Comparison of ENCODE assay signal across 13 mouse cellular contexts in the genomic region with DNA sequence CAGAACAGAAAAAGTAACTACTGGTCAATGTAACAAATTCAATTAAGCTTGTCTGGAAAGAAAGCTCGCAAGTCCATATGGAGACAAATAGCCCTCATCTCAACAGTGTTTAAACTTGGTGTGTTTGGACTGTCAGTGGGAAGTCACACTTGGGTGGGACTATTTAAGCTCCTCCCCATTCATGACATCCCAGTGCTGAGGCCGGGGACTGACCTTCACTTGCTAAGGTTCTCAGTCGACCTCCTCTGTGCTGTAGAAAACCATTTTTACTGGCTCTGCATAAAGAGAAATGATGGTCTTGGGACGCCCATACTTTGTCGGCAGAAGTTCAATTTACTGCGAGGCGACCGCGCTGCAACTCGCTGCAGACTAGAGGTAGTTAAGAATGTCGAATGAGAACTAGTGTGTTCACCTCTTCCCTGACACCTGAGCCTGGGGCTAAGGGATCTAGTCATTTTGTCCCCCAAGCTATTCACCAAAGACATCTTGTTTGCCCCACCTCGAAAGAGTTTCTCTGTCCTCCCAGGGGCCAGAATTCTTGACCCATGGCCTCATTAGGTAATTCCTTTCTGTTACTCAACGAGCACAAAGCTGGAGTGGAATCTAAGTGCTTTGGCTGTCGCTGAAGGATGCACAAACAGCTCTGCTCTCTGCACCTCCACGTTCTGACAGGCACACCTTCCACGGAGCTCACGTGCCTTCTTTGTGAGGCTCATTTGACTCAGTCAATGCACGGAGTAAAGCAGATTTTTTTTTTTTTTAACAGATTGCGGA. TPM values are rescaled to one million over a fixed set of nuclear protein-coding genes. Genes with fewer than 3 reads are reported as not detected.
DNase-seq lines count a peak whose midpoint lies in the region; ATAC-seq lines count a peak whose summit lies in the region.
"Had no signal": no experiment of that assay in that cellular context is flagged by ENCODE, and none has a peak within 500 bp of the region (broad histone marks: within the 10 kb centered on the region; RNA-seq: fewer than 3 reads in every experiment).

No protein-coding gene starts in this region.

- 0 out of 2 replicates have a peak, but pooled peaks cover 8% of the 10 kb centered on the region for H3K9me3 ChIP-seq in midbrain, embryonic 13.5 days
- H3K9me3 ChIP-seq in midbrain, embryonic 16.5 days (replicated peaks; ENCODE audit: control insufficient read depth, low read length, poor library complexity, severe bottlenecking), result no peaks in the 10 kb centered on the region
- H3K9me3 ChIP-seq in limb, embryonic 15.5 days, result no peaks in the 10 kb centered on the region

- H3K27me3 ChIP-seq in midbrain, embryonic 13.5 days, result no peaks in the 10 kb centered on the region
- H3K27me3 ChIP-seq in midbrain, embryonic 16.5 days (ENCODE audit: control insufficient read depth, insufficient read depth, low read depth, low read length), result no peaks in the 10 kb centered on the region
- H3K27me3 ChIP-seq in limb, embryonic 15.5 days, result no peaks in the 10 kb centered on the region

- 0 out of 2 replicates have a peak overlapping the region, but pooled peaks have one; percentile 24 for H3K9ac ChIP-seq in midbrain, embryonic 13.5 days (replicated peaks)
- H3K9ac ChIP-seq in midbrain, embryonic 16.5 days (ENCODE audit: low read depth, low read length), result no peak overlapping the region
- no peak overlapping the region for H3K9ac ChIP-seq in limb, embryonic 15.5 days

- no peak overlapping the region for H3K4me2 ChIP-seq in midbrain, embryonic 13.5 days (replicated peaks)
- H3K4me2 ChIP-seq in midbrain, embryonic 16.5 days (ENCODE audit: low read length), result no peak overlapping the region
- no peak overlapping the region for H3K4me2 ChIP-seq in limb, embryonic 15.5 days

- H3K4me3 ChIP-seq in midbrain, embryonic 13.5 days (replicated peaks), result no peak overlapping the region
- no peak overlapping the region for H3K4me3 ChIP-seq in midbrain, embryonic 16.5 days (ENCODE audit: low read depth, low read length)
- no peak overlapping the region for H3K4me3 ChIP-seq in limb, embryonic 15.5 days

- H3K4me1 ChIP-seq in midbrain, embryonic 13.5 days (replicated peaks), result peaks cover 21% of the 10 kb centered on the region
- H3K4me1 ChIP-seq in midbrain, embryonic 16.5 days (ENCODE audit: control insufficient read depth, insufficient read depth, low read length), result peaks cover 11% of the 10 kb centered on the region
- peaks cover 33% of the 10 kb centered on the region for H3K4me1 ChIP-seq in limb, embryonic 15.5 days

- ATAC-seq in midbrain, embryonic 13.5 days, result no peak
- ATAC-seq in midbrain, embryonic 16.5 days, result no peak
- ATAC-seq in limb, embryonic 15.5 days (ENCODE audit: insufficient number of reproducible peaks, low FRiP score, low TSS enrichment, low read depth), result no peak

- H3K27ac ChIP-seq in midbrain, embryonic 13.5 days, result no peak overlapping the region
- no peak overlapping the region for H3K27ac ChIP-seq in midbrain, embryonic 16.5 days (ENCODE audit: low read length)
- peak overlapping the region; percentile 92 for H3K27ac ChIP-seq in limb, embryonic 15.5 days

- H3K36me3 ChIP-seq in midbrain, embryonic 13.5 days, result no peaks in the 10 kb centered on the region
- no peaks in the 10 kb centered on the region for H3K36me3 ChIP-seq in midbrain, embryonic 16.5 days (ENCODE audit: control insufficient read depth, insufficient read depth, low read length)
- H3K36me3 ChIP-seq in limb, embryonic 15.5 days, result no peaks in the 10 kb centered on the region

- DNase-seq in adrenal gland, postnatal 14 days, result peak; percentile 28
- no peak for DNase-seq in adrenal gland, postnatal 25 days
- DNase-seq in retina, embryonic 14.5 days (ENCODE audit: low spot score), result no peak
- DNase-seq in spleen, postnatal 10 days (ENCODE audit: low spot score in 2 of 2), result no peak
- no peak for DNase-seq in left cerebral cortex, adult 11 months (ENCODE audit: low spot score)
- DNase-seq: cerebellum, adult 11-12 months had no signal

- 64% methylated on average over 19 of the region's 19 CpGs for WGBS in midbrain, embryonic 13.5 days
- 64% methylated on average over 19 of the region's 19 CpGs for WGBS in midbrain, embryonic 16.5 days
- 32% methylated on average over 19 of the region's 19 CpGs for WGBS in limb, embryonic 15.5 days

RNA-seq across cellular contexts. Expression of a gene that starts 3.0 kb away (rescaled TPM):
- total RNA-seq in adrenal gland, postnatal 14 days (2021), result not detected in 2 replicates
- total RNA-seq in adrenal gland, postnatal 25 days (2021), result not detected in 2 replicates
- 0.20 and 0.23 TPM in 2 replicates for polyA plus RNA-seq in midbrain, embryonic 13.5 days (2015; fragmentation: Nextera tagmentation; extraction: Ambion mirVana)
- 0.25 TPM in 2 replicates for polyA plus RNA-seq in midbrain, embryonic 16.5 days (2015; fragmentation: Nextera tagmentation; extraction: Ambion mirVana)
- polyA plus RNA-seq in limb, embryonic 15.5 days (2015; fragmentation: Nextera tagmentation; extraction: Ambion mirVana), result 2.5 and 3.2 TPM in 2 replicates
- total RNA-seq: left cerebral cortex, adult 8-10 months; megakaryocyte-erythroid progenitor cell, adult 5-6 weeks had no signal

RNA-seq across cellular contexts. Expression of a gene that starts 53.3 kb away (rescaled TPM):
- total RNA-seq in adrenal gland, postnatal 14 days (2021), result 26.4 and 46.0 TPM in 2 replicates
- 16.4 and 23.9 TPM in 2 replicates for total RNA-seq in adrenal gland, postnatal 25 days (2021)
- polyA plus RNA-seq in midbrain, embryonic 13.5 days (2015; fragmentation: Nextera tagmentation; extraction: Ambion mirVana), result 2.7 and 3.4 TPM in 2 replicates
- polyA plus RNA-seq in midbrain, embryonic 16.5 days (2015; fragmentation: Nextera tagmentation; extraction: Ambion mirVana), result 4.6 and 5.5 TPM in 2 replicates
- polyA plus RNA-seq in limb, embryonic 15.5 days (2015; fragmentation: Nextera tagmentation; extraction: Ambion mirVana), result 10.9 and 14.7 TPM in 2 replicates

RNA-seq across cellular contexts. Expression of a gene that starts 53.3 kb away (rescaled TPM):
- total RNA-seq in adrenal gland, postnatal 14 days (2021), result 28.7 and 29.4 TPM in 2 replicates
- 18.1 and 32.1 TPM in 2 replicates for total RNA-seq in adrenal gland, postnatal 25 days (2021)
- 67.0 and 74.1 TPM in 2 replicates for polyA plus RNA-seq in midbrain, embryonic 13.5 days (2015; fragmentation: Nextera tagmentation; extraction: Ambion mirVana)
- polyA plus RNA-seq in midbrain, embryonic 16.5 days (2015; fragmentation: Nextera tagmentation; extraction: Ambion mirVana), result 123 and 139 TPM in 2 replicates
- 23.8 and 26.4 TPM in 2 replicates for polyA plus RNA-seq in limb, embryonic 15.5 days (2015; fragmentation: Nextera tagmentation; extraction: Ambion mirVana)

RNA-seq across cellular contexts. Expression of a gene that starts 59.1 kb away (rescaled TPM):
- total RNA-seq in adrenal gland, postnatal 14 days (2021), result not detected in 2 replicates
- not detected in 2 replicates for total RNA-seq in adrenal gland, postnatal 25 days (2021)
- not detected in 2 replicates for polyA plus RNA-seq in midbrain, embryonic 13.5 days (2015; fragmentation: Nextera tagmentation; extraction: Ambion mirVana)
- polyA plus RNA-seq in midbrain, embryonic 16.5 days (2015; fragmentation: Nextera tagmentation; extraction: Ambion mirVana), result not detected in 2 replicates
- polyA plus RNA-seq in limb, embryonic 15.5 days (2015; fragmentation: Nextera tagmentation; extraction: Ambion mirVana), result 2.6 and 3.4 TPM in 2 replicates
- total RNA-seq: heart, postnatal 36 days; megakaryocyte-erythroid progenitor cell, adult 5-6 weeks had no signal
- polyA plus RNA-seq: spleen, adult 2 months had no signal
